7 mouse cellular contexts compared by ENCODE assay signal in the genomic region with DNA sequence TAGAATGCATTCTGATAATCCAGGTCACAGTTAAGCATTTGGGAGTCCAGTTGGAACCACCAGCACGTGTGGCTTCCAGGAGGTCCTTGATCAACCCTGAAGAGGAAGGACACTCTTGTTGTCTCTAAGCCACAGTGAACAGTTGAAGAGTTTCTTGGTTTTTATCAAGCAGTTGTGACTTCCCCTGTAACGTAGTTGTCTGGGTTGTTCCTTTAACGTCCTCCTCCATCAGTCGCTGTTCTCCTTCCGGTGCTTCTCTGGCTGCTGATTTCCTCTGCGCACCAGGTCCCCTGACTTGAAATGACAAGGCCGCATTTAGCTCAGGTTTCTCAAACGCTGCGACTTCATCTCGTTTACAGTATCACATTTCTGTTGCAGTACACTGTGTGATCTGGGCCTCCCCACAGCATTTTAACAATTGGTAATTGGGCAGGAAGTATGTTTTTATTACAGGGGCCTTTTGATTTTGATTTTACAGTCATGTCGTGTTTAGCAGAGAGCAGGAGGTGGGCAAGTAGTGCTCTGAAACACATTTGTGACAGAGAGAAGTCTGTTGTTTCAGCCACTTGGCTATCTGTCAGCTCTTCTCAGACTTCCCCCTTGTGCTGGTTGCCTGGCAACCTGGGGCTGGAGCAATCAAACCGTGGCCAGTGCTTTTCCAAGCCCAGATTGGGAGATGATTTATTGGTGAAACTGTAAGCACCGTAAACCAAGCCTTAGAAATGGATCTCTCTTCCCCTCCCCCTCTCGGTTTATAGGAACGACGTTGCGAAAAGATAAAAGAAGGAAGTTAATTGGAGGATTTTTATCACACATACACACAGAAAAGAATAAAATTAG.
DNase-seq lines count a peak whose midpoint lies in the region; ATAC-seq and TF ChIP-seq lines count a peak whose summit lies in the region.

No protein-coding gene starts in this region.

- H3K27ac ChIP-seq in bone marrow, adult 2 months (ENCODE audit: control insufficient read depth, insufficient read depth, low read depth, low read length, poor library complexity) = peak overlapping the region; percentile 79
- H3K27ac ChIP-seq in embryonic facial prominence, embryonic 14.5 days (replicated peaks; ENCODE audit: low read depth, low read length) = peak overlapping the region; percentile 79
- peak overlapping the region; percentile 81 for H3K27ac ChIP-seq in heart, embryonic 10.5 days
- H3K27ac ChIP-seq in limb, embryonic 12.5 days = peak overlapping the region; percentile 84
- peak overlapping the region; percentile 85 for H3K27ac ChIP-seq in midbrain, embryonic 12.5 days (replicated peaks)

- peaks cover 12% of the 10 kb centered on the region; the same call in 1 of the 2 replicates for H3K36me3 ChIP-seq in embryonic facial prominence, embryonic 14.5 days (ENCODE audit: control insufficient read depth, insufficient read depth, low read length)
- 0 out of 2 replicates have a peak, but pooled peaks cover 9% of the 10 kb centered on the region for H3K36me3 ChIP-seq in heart, embryonic 10.5 days
- peaks cover 34% of the 10 kb centered on the region for H3K36me3 ChIP-seq in limb, embryonic 12.5 days
- 0 out of 2 replicates have a peak, but pooled peaks cover 9% of the 10 kb centered on the region for H3K36me3 ChIP-seq in midbrain, embryonic 12.5 days

- peak; percentile 93 for DNase-seq in embryonic facial prominence, embryonic 14.5 days (ENCODE audit: low spot score)
- DNase-seq in heart, embryonic 10.5 days (ENCODE audit: low spot score) = peak; percentile 89
- peak; percentile 63 to 77 for DNase-seq in kidney, adult 8-10 months
- peak; percentile 22 for DNase-seq in spleen, adult 12 weeks (ENCODE audit: low spot score)

- peak; percentile 81 for ATAC-seq in embryonic facial prominence, embryonic 14.5 days (ENCODE audit: low read depth)
- peak; percentile 69; the same call in 1 of the 2 replicates for ATAC-seq in limb, embryonic 12.5 days (ENCODE audit: insufficient number of reproducible peaks, insufficient read depth, low FRiP score, low TSS enrichment, low read depth)
- peak; percentile 71 for ATAC-seq in midbrain, embryonic 12.5 days (ENCODE audit: low FRiP score, low read depth)

- TF ChIP-seq CTCF in bone marrow, adult 2 months (IDR thresholded peaks at IDR 0.05; ENCODE audit: control insufficient read depth, insufficient read depth, low read length) = no peak

- H3K4me1 ChIP-seq in bone marrow, adult 2 months (ENCODE audit: control insufficient read depth, insufficient read depth, low read length) = no peaks in the 10 kb centered on the region; the same call in 1 of the 2 replicates
- H3K4me1 ChIP-seq in embryonic facial prominence, embryonic 14.5 days (ENCODE audit: control insufficient read depth, insufficient read depth, low read length) = peaks cover 17% of the 10 kb centered on the region
- peaks cover 61% of the 10 kb centered on the region for H3K4me1 ChIP-seq in heart, embryonic 10.5 days
- H3K4me1 ChIP-seq in limb, embryonic 12.5 days (replicated peaks) = peaks cover 22% of the 10 kb centered on the region
- H3K4me1 ChIP-seq in midbrain, embryonic 12.5 days = peaks cover 22% of the 10 kb centered on the region

- 2% methylated on average over 17 of the region's 17 CpGs for WGBS in bone marrow, adult 2 months
- 16% methylated on average over 17 of the region's 17 CpGs for WGBS in embryonic facial prominence, embryonic 14.5 days
- WGBS in heart, embryonic 10.5 days = 17% methylated on average over 17 of the region's 17 CpGs
- WGBS in limb, embryonic 12.5 days = 12% methylated on average over 17 of the region's 17 CpGs
- WGBS in midbrain, embryonic 12.5 days = 52% methylated on average over 17 of the region's 17 CpGs

- no peaks in the 10 kb centered on the region for H3K27me3 ChIP-seq in embryonic facial prominence, embryonic 14.5 days (replicated peaks; ENCODE audit: control insufficient read depth, insufficient read depth, low read length)
- H3K27me3 ChIP-seq in heart, embryonic 10.5 days (ENCODE audit: insufficient read depth, poor library complexity, severe bottlenecking) = no peaks in the 10 kb centered on the region
- H3K27me3 ChIP-seq in limb, embryonic 12.5 days = no peaks in the 10 kb centered on the region
- no peaks in the 10 kb centered on the region for H3K27me3 ChIP-seq in midbrain, embryonic 12.5 days

- H3K9ac ChIP-seq in embryonic facial prominence, embryonic 14.5 days (ENCODE audit: low read depth, low read length) = no peak overlapping the region
- no peak overlapping the region for H3K9ac ChIP-seq in limb, embryonic 12.5 days (replicated peaks)
- no peak overlapping the region for H3K9ac ChIP-seq in midbrain, embryonic 12.5 days (replicated peaks)

- TF ChIP-seq POLR2A in bone marrow, adult 2 months (IDR thresholded peaks at IDR 0.05; ENCODE audit: borderline replicate concordance, control insufficient read depth, low read depth, low read length) = no peak

- H3K9me3 ChIP-seq in embryonic facial prominence, embryonic 14.5 days (ENCODE audit: control insufficient read depth, low read length) = no peaks in the 10 kb centered on the region
- no peaks in the 10 kb centered on the region for H3K9me3 ChIP-seq in heart, embryonic 10.5 days
- peaks cover 4% of the 10 kb centered on the region; the same call in 1 of the 2 replicates for H3K9me3 ChIP-seq in limb, embryonic 12.5 days
- no peaks in the 10 kb centered on the region for H3K9me3 ChIP-seq in midbrain, embryonic 12.5 days

- peak overlapping the region; percentile 20; the same call in 1 of the 2 replicates for H3K4me2 ChIP-seq in embryonic facial prominence, embryonic 14.5 days (ENCODE audit: low read depth, low read length)
- peak overlapping the region; percentile 30 for H3K4me2 ChIP-seq in limb, embryonic 12.5 days
- peak overlapping the region; percentile 29; the same call in 1 of the 2 replicates for H3K4me2 ChIP-seq in midbrain, embryonic 12.5 days (replicated peaks)

- H3K4me3 ChIP-seq in bone marrow, adult 2 months (replicated peaks; ENCODE audit: control insufficient read depth, low read depth, low read length) = no peak overlapping the region
- no peak overlapping the region for H3K4me3 ChIP-seq in embryonic facial prominence, embryonic 14.5 days (ENCODE audit: low read depth, low read length)
- peak overlapping the region; percentile 42 for H3K4me3 ChIP-seq in heart, embryonic 10.5 days
- no peak overlapping the region for H3K4me3 ChIP-seq in limb, embryonic 12.5 days (replicated peaks)
- H3K4me3 ChIP-seq in midbrain, embryonic 12.5 days = no peak overlapping the region

Comparison
In these comparisons a context has a peak if more than half of its experiments do, and no peak if none do; other contexts are left out.
1. DNase-seq: peak in every context shown above with its lines; median percentile 93 in embryonic facial prominence, embryonic 14.5 days; 89 in heart, embryonic 10.5 days; 70 in kidney, adult 8-10 months; 22 in spleen, adult 12 weeks.